Mouse (Mus musculus): ENCODE measurements around the gene Pygb. TPM values are rescaled to one million over a fixed set of nuclear protein-coding genes. Genes with fewer than 3 reads are reported as not detected.

The Pygb gene
- polyA plus RNA-seq, 2 experiments: 12.9 to 13.5 TPM

- TF ChIP-seq EP300 (IDR thresholded peaks at IDR 0.05; ENCODE audit: low read depth) (no peak), CTCF (IDR thresholded peaks at IDR 0.05; ENCODE audit: low read depth) (no peak)
- H3K36me3 ChIP-seq (replicated peaks; ENCODE audit: control insufficient read depth, insufficient read depth, low read depth): no peaks in the 10 kb centered on the region; the same call in none of the 2 replicates
- H3K9ac ChIP-seq (replicated peaks): no peak overlapping the region
- WGBS (ENCODE audit: insufficient replicate concordance): 70% methylated on average over 4 of the region's 4 CpGs
- peaks cover 0 to 2% of the 10 kb centered on the region in 2 experiments; a peak in 2 of 4 replicates for H3K4me1 ChIP-seq (replicated peaks; ENCODE audit: control insufficient read depth in 2 of 2, insufficient read depth in 2 of 2, low read length in 1 of 2)
- no peak overlapping the region for H3K4me2 ChIP-seq (ENCODE audit: low read depth)
- H3K9me3 ChIP-seq (ENCODE audit: control insufficient read depth, low read length): no peaks in the 10 kb centered on the region
- ATAC-seq (ENCODE audit: insufficient read depth) (no peak), DNase-seq (ENCODE audit: low read depth in 3 of 3, low spot score in 3 of 3) (no peak)
- no peak overlapping the region for H3K4me3 ChIP-seq (ENCODE audit: insufficient read depth in 1 of 2, low read depth in 2 of 2, low read length in 2 of 2)
- no peaks in the 10 kb centered on the region for H3K27me3 ChIP-seq (ENCODE audit: control insufficient read depth, insufficient read depth, low read length)
- no peak overlapping the region for H3K27ac ChIP-seq
Observed at GRCm38 (mm10) chr2:150793320-150793719, 6.8 kb downstream of the Pygb start.

DNA sequence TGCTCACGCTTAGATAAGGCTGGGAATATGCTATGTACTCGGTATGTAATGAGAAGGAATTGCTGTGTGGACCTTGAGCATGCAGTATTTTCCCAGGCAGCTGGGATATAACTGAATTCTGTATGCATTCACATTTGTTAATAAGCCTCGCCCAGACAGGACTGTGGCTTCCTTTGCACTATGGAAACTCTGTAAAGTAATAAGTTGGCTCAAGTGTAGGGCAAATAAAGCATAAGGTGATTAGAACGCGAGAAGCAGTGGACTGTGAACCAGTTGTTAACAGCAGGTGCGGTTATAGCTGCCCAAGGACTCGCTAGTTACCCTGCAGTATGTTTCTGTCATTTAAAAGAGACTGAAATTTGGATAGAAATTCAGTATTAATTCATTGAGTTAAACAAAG, 11.5 kb downstream of the Pygb start:
- Histone ChIP-seq H3K27me3 (ENCODE audit: control insufficient read depth, insufficient read depth, low read length) (no peaks in the 10 kb centered on the region), H3K4me3 (ENCODE audit: insufficient read depth in 1 of 2, low read depth in 2 of 2, low read length in 2 of 2) (no peak overlapping the region), H3K9me3 (ENCODE audit: control insufficient read depth, low read length) (no peaks in the 10 kb centered on the region), H3K4me2 (ENCODE audit: low read depth) (no peak overlapping the region), H3K4me1 (replicated peaks; ENCODE audit: control insufficient read depth in 2 of 2, insufficient read depth in 2 of 2, low read length in 1 of 2) (no peaks in the 10 kb centered on the region), H3K36me3 (replicated peaks; ENCODE audit: control insufficient read depth, insufficient read depth, low read depth) (no peaks in the 10 kb centered on the region), H3K9ac (replicated peaks) (no peak overlapping the region), H3K27ac (no peak overlapping the region)
- DNase-seq (ENCODE audit: low read depth in 3 of 3, low spot score in 3 of 3) (no peak), ATAC-seq (ENCODE audit: insufficient read depth) (no peak)
- TF ChIP-seq CTCF (IDR thresholded peaks at IDR 0.05; ENCODE audit: low read depth): no peak
- no peak for TF ChIP-seq EP300 (IDR thresholded peaks at IDR 0.05; ENCODE audit: low read depth)
- WGBS (ENCODE audit: insufficient replicate concordance): 73% methylated on average over 7 of the region's 7 CpGs

DNA sequence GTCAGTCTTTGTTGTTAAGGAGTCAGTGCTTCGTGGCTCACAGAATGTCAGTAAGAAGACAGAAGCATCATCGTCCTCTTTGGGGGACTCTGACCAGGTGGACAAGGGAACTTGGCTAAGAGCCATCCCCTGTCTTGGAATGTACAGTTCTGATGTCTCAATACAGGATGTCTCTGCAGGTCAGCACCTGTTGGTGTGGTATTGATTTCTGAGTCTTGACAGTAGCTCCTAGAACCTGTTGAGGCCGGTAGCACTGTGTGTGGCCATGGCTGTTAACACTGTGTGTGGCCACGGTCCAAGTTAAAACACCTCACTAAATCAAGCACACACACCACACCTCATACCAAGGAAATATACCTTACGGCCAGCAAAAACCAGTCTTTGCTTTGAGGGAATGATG, 14.1 kb downstream of the Pygb start:
- Histone ChIP-seq H3K27me3 (ENCODE audit: control insufficient read depth, insufficient read depth, low read length) (no peaks in the 10 kb centered on the region), H3K4me2 (ENCODE audit: low read depth) (no peak overlapping the region), H3K4me1 (replicated peaks; ENCODE audit: control insufficient read depth in 2 of 2, insufficient read depth in 2 of 2, low read length in 1 of 2) (no peaks in the 10 kb centered on the region), H3K9me3 (ENCODE audit: control insufficient read depth, low read length) (no peaks in the 10 kb centered on the region), H3K9ac (replicated peaks) (no peak overlapping the region), H3K4me3 (ENCODE audit: insufficient read depth in 1 of 2, low read depth in 2 of 2, low read length in 2 of 2) (no peak overlapping the region), H3K36me3 (replicated peaks; ENCODE audit: control insufficient read depth, insufficient read depth, low read depth) (no peaks in the 10 kb centered on the region), H3K27ac (no peak overlapping the region)
- WGBS (ENCODE audit: insufficient replicate concordance): 70% methylated on average over 5 of the region's 5 CpGs
- ATAC-seq (ENCODE audit: insufficient read depth) (no peak), DNase-seq (ENCODE audit: low read depth in 3 of 3, low spot score in 3 of 3) (no peak)
- TF ChIP-seq EP300 (IDR thresholded peaks at IDR 0.05; ENCODE audit: low read depth) (no peak), CTCF (IDR thresholded peaks at IDR 0.05; ENCODE audit: low read depth) (no peak)

GRCm38 (mm10) chr2:150803035-150803434, 16.5 kb downstream of the Pygb start:
- Histone ChIP-seq H3K27ac (no peak overlapping the region), H3K9me3 (ENCODE audit: control insufficient read depth, low read length) (no peaks in the 10 kb centered on the region), H3K36me3 (replicated peaks; ENCODE audit: control insufficient read depth, insufficient read depth, low read depth) (no peaks in the 10 kb centered on the region), H3K27me3 (ENCODE audit: control insufficient read depth, insufficient read depth, low read length) (no peaks in the 10 kb centered on the region), H3K4me3 (ENCODE audit: insufficient read depth in 1 of 2, low read depth in 2 of 2, low read length in 2 of 2) (no peak overlapping the region), H3K4me2 (ENCODE audit: low read depth) (no peak overlapping the region), H3K9ac (replicated peaks) (no peak overlapping the region), H3K4me1 (replicated peaks; ENCODE audit: control insufficient read depth in 2 of 2, insufficient read depth in 2 of 2, low read length in 1 of 2) (no peaks in the 10 kb centered on the region)
- DNase-seq (ENCODE audit: low read depth in 3 of 3, low spot score in 3 of 3) (no peak), ATAC-seq (ENCODE audit: insufficient read depth) (no peak)
- WGBS (ENCODE audit: insufficient replicate concordance): 65% methylated on average over 1 of the region's 1 CpGs
- TF ChIP-seq CTCF (IDR thresholded peaks at IDR 0.05; ENCODE audit: low read depth) (peak; percentile 38; the same call in 1 of the 2 replicates), EP300 (IDR thresholded peaks at IDR 0.05; ENCODE audit: low read depth) (no peak)

GRCm38 (mm10) chr2:150808381-150808780, 21.8 kb downstream of the Pygb start:
- no peaks in the 10 kb centered on the region; the same call in 1 of the 2 replicates for H3K36me3 ChIP-seq (replicated peaks; ENCODE audit: control insufficient read depth, insufficient read depth, low read depth)
- H3K9me3 ChIP-seq (ENCODE audit: control insufficient read depth, low read length): no peaks in the 10 kb centered on the region
- no peaks in the 10 kb centered on the region for H3K4me1 ChIP-seq (replicated peaks; ENCODE audit: control insufficient read depth in 2 of 2, insufficient read depth in 2 of 2, low read length in 1 of 2)
- no peak overlapping the region for H3K9ac ChIP-seq (replicated peaks)
- no peak overlapping the region for H3K4me3 ChIP-seq (ENCODE audit: insufficient read depth in 1 of 2, low read depth in 2 of 2, low read length in 2 of 2)
- DNase-seq (ENCODE audit: low read depth in 3 of 3, low spot score in 3 of 3): no peak
- 72% methylated on average over 6 of the region's 6 CpGs for WGBS (ENCODE audit: insufficient replicate concordance)
- no peak overlapping the region for H3K27ac ChIP-seq
- H3K4me2 ChIP-seq (ENCODE audit: low read depth): no peak overlapping the region
- no peaks in the 10 kb centered on the region for H3K27me3 ChIP-seq (ENCODE audit: control insufficient read depth, insufficient read depth, low read length)
- TF ChIP-seq CTCF (IDR thresholded peaks at IDR 0.05; ENCODE audit: low read depth) (no peak), EP300 (IDR thresholded peaks at IDR 0.05; ENCODE audit: low read depth) (no peak)
- ATAC-seq (ENCODE audit: insufficient read depth): no peak
